In the genomic region with DNA sequence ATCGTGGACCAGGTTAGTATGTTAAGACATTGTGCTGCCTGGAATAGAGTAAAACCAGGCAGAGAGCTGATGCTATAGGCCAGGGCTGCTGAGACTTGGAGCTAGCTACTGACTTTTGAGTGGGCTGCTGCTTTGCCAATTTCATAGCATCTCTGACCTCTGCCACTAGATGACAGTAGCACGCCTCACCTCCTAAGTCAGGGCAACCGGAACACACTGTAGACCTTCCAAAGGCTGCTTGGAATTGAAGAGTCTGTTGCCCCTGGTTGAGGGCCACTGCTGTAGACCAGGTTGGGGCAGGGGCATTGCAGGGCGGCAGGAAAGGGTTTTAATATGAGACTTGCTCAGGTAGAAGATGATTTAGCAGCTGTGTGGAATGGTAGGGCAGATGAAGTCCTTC, we compare ENCODE assay signal across 10 mouse cellular contexts. TPM values are rescaled to one million over a fixed set of nuclear protein-coding genes. Genes with fewer than 3 reads are reported as not detected.
A peak's percentile ranks its signal among the peaks of the same experiment; 100 is the strongest.
DNase-seq lines count a peak whose midpoint lies in the region; ATAC-seq and TF ChIP-seq lines count a peak whose summit lies in the region.
"Had no signal": no experiment of that assay in that cellular context is flagged by ENCODE, and none has a peak within 500 bp of the region (broad histone marks: within the 10 kb centered on the region; RNA-seq: fewer than 3 reads in every experiment).

No protein-coding gene starts in this region.

- H3K9ac ChIP-seq in hindbrain, embryonic 11.5 days (ENCODE audit: low read depth, low read length): no peak overlapping the region
- no peak overlapping the region for H3K9ac ChIP-seq in forebrain, embryonic 11.5 days (ENCODE audit: low read length)
- H3K9ac ChIP-seq: forebrain, embryonic 13.5 days had no signal

- H3K27ac ChIP-seq in hindbrain, embryonic 11.5 days (ENCODE audit: low read depth, low read length): no peak overlapping the region
- H3K27ac ChIP-seq in hindbrain, embryonic 10.5 days: no peak overlapping the region
- H3K27ac ChIP-seq in forebrain, embryonic 11.5 days (ENCODE audit: low read depth, low read length): no peak overlapping the region
- H3K27ac ChIP-seq: forebrain, embryonic 13.5 days had no signal

- peaks cover 10% of the 10 kb centered on the region for H3K79me2 ChIP-seq in C2C12 (ENCODE audit: control insufficient read depth, insufficient read depth)

- 0 out of 2 replicates have a peak, but pooled peaks cover 3% of the 10 kb centered on the region for H3K9me3 ChIP-seq in hindbrain, embryonic 11.5 days (ENCODE audit: control insufficient read depth, low read length)
- H3K9me3 ChIP-seq in hindbrain, embryonic 10.5 days: 0 out of 2 replicates have a peak, but pooled peaks cover 3% of the 10 kb centered on the region
- no peaks in the 10 kb centered on the region for H3K9me3 ChIP-seq in forebrain, embryonic 11.5 days (ENCODE audit: control insufficient read depth, low read length)
- H3K9me3 ChIP-seq: forebrain, embryonic 13.5 days had no signal

- H3K79me3 ChIP-seq in C2C12 (ENCODE audit: low read depth): peaks cover 2% of the 10 kb centered on the region

- in situ Hi-C loops in Patski (cut with MboI; ENCODE audit: low pct_unique_long_range_greater_than_20kb): no loop called here

- no peaks in the 10 kb centered on the region for H3K27me3 ChIP-seq in hindbrain, embryonic 11.5 days (ENCODE audit: control insufficient read depth, insufficient read depth, low read length)
- no peaks in the 10 kb centered on the region for H3K27me3 ChIP-seq in hindbrain, embryonic 10.5 days (ENCODE audit: insufficient read depth, poor library complexity, severe bottlenecking)
- H3K27me3 ChIP-seq in C2C12 (ENCODE audit: control insufficient read depth, insufficient read depth, insufficient read length) (no peaks in the 10 kb centered on the region), Patski (no peaks in the 10 kb centered on the region)
- H3K27me3 ChIP-seq in forebrain, embryonic 11.5 days (ENCODE audit: control insufficient read depth, insufficient read depth, low read length): no peaks in the 10 kb centered on the region
- H3K27me3 ChIP-seq: forebrain, embryonic 13.5 days had no signal

- ATAC-seq in hindbrain, embryonic 11.5 days (ENCODE audit: low FRiP score): no peak; the same call in 1 of the 2 replicates
- ATAC-seq in Patski: no peak
- ATAC-seq in forebrain, embryonic 11.5 days (replicated peaks; ENCODE audit: low FRiP score): no peak
- ATAC-seq: forebrain, embryonic 13.5 days had no signal

- POLR2A ChIA-PET in Patski (lab: Charles Lee): no interaction called here

- no peak overlapping the region for H3K4me2 ChIP-seq in hindbrain, embryonic 11.5 days (replicated peaks; ENCODE audit: low read depth, low read length)
- H3K4me2 ChIP-seq in forebrain, embryonic 11.5 days (ENCODE audit: low read depth, low read length, severe bottlenecking): no peak overlapping the region
- H3K4me2 ChIP-seq: forebrain, embryonic 13.5 days had no signal

- CTCF ChIA-PET in Patski (lab: Charles Lee): interaction anchor here (1.2 to 2.1 kb wide), 3 partner anchors 34 to 259 kb away, joined by 3 to 15 read pairs (median 4); no protein-coding TSS in a partner anchor

- peaks cover 5% of the 10 kb centered on the region; the same call in 1 of the 2 replicates for H3K36me3 ChIP-seq in hindbrain, embryonic 11.5 days (ENCODE audit: control insufficient read depth, insufficient read depth, low read length)
- peaks cover 93% of the 10 kb centered on the region for H3K36me3 ChIP-seq in hindbrain, embryonic 10.5 days
- H3K36me3 ChIP-seq in C2C12 (ENCODE audit: control insufficient read depth, insufficient read depth): peaks cover 81% of the 10 kb centered on the region
- no peaks in the 10 kb centered on the region; the same call in 1 of the 2 replicates for H3K36me3 ChIP-seq in forebrain, embryonic 11.5 days (ENCODE audit: control insufficient read depth, insufficient read depth, low read length)

- DNase-seq in hindbrain, embryonic 11.5 days (ENCODE audit: low spot score): peak; percentile 19
- DNase-seq in hindbrain, embryonic 10.5 days (ENCODE audit: low spot score): no peak
- DNase-seq in Patski (ENCODE audit: low read depth, low spot score): no peak
- DNase-seq in lung, postnatal 10 days: peak; percentile 12
- DNase-seq in left cerebral cortex, adult 11 months (ENCODE audit: low spot score): no peak
- no peak for DNase-seq in forebrain, embryonic 11.5 days (ENCODE audit: low spot score)
- no peak for DNase-seq in adrenal gland, postnatal 4 days (ENCODE audit: low spot score in 2 of 2)
- DNase-seq: adrenal gland, postnatal 25 days had no signal

- TF ChIP-seq CTCF in C2C12 (IDR thresholded peaks at IDR 0.05; ENCODE audit: control insufficient read depth, insufficient read depth, insufficient read length) (peak; percentile 81), Patski (IDR thresholded peaks at IDR 0.05) (peak; percentile 79)

- no peak overlapping the region for H3ac ChIP-seq in C2C12 (ENCODE audit: control insufficient read depth, insufficient read length, low read depth)

- H3K4me3 ChIP-seq in hindbrain, embryonic 11.5 days (ENCODE audit: low read depth, low read length): no peak overlapping the region
- no peak overlapping the region for H3K4me3 ChIP-seq in hindbrain, embryonic 10.5 days
- H3K4me3 ChIP-seq in C2C12 (ENCODE audit: insufficient read depth, poor library complexity, severe bottlenecking): no peak overlapping the region
- H3K4me3 ChIP-seq in forebrain, embryonic 11.5 days (ENCODE audit: low read depth, low read length): no peak overlapping the region
- H3K4me3 ChIP-seq: forebrain, embryonic 13.5 days had no signal

- 93% methylated on average over 4 of the region's 4 CpGs for WGBS in hindbrain, embryonic 11.5 days
- 90% methylated on average over 4 of the region's 4 CpGs for WGBS in hindbrain, embryonic 10.5 days
- WGBS in forebrain, embryonic 11.5 days: 98% methylated on average over 4 of the region's 4 CpGs

- H3K4me1 ChIP-seq in hindbrain, embryonic 11.5 days (replicated peaks; ENCODE audit: control insufficient read depth, insufficient read depth, low read length): no peaks in the 10 kb centered on the region
- H3K4me1 ChIP-seq in hindbrain, embryonic 10.5 days (replicated peaks): no peaks in the 10 kb centered on the region
- no peaks in the 10 kb centered on the region for H3K4me1 ChIP-seq in forebrain, embryonic 11.5 days (replicated peaks; ENCODE audit: control insufficient read depth, insufficient read depth, low read length)
- H3K4me1 ChIP-seq: forebrain, embryonic 13.5 days had no signal

TF ChIP-seq in C2C12, 6 proteins besides CTCF, POLR2A, EP300 and RAD21:
- TF ChIP-seq MAX (IDR thresholded peaks at IDR 0.05) (no peak), MYOD1 (IDR thresholded peaks at IDR 0.05; ENCODE audit: control insufficient read depth, insufficient read length, low read depth) (no peak), CEBPB (IDR thresholded peaks at IDR 0.05; ENCODE audit: low read depth) (no peak), FOSL1 (IDR thresholded peaks at IDR 0.05; ENCODE audit: insufficient read depth, low read length, poor library complexity, severe bottlenecking) (no peak), MYOG (IDR thresholded peaks at IDR 0.05; ENCODE audit: control insufficient read depth, extremely low read depth, insufficient read length) (no peak), USF1 (IDR thresholded peaks at IDR 0.05; ENCODE audit: low read depth) (no peak)

RNA-seq across cellular contexts. Expression of a gene that starts 47.5 kb away (rescaled TPM):
- polyA plus RNA-seq in hindbrain, embryonic 11.5 days (2014; fragmentation: Nextera tagmentation; extraction: Ambion mirVana): 22.8 and 28.4 TPM in 2 replicates
- polyA plus RNA-seq in hindbrain, embryonic 10.5 days (2016; fragmentation: Nextera tagmentation; extraction: Ambion mirVana): 34.0 and 38.3 TPM in 2 replicates
- polyA plus RNA-seq in C2C12 (2012; fragmentation: generic; extraction: Trizol) (49.2 TPM), Patski (2021) (13.6 TPM)
- polyA plus RNA-seq in forebrain, embryonic 11.5 days (2014; fragmentation: Nextera tagmentation; extraction: Ambion mirVana): 27.6 and 28.8 TPM in 2 replicates
- 10 to 100 TPM; 21.2 to 21.6 TPM for total RNA-seq in adrenal gland, postnatal 4 days (2021)

Comparison
In these comparisons a context has a peak if more than half of its experiments do, and no peak if none do; other contexts are left out.
1. DNase-seq: peak in hindbrain, embryonic 11.5 days (single experiment) and lung, postnatal 10 days (single experiment); none in hindbrain, embryonic 10.5 days (single experiment), Patski (single experiment), left cerebral cortex, adult 11 months (single experiment), forebrain, embryonic 11.5 days (single experiment) and adrenal gland, postnatal 4 days (0 of 2).